Mouse (Mus musculus): ENCODE measurements at regions not wholly inside any gene's neighbourhood (a gene's known extent, or its start where the extent isn't known, plus 50 kb on each side); places are given as distances from the start of the nearest gene placed in this dataset.

- peak overlapping the region; percentile 68 for H3K27ac ChIP-seq (ENCODE audit: insufficient read depth, low read depth, low read length)
- no peak overlapping the region for H3K4me3 ChIP-seq (ENCODE audit: insufficient read depth, low read depth, low read length)
- 65% methylated on average over 4 of the region's 4 CpGs for WGBS
- peaks cover 18% of the 10 kb centered on the region for H3K4me1 ChIP-seq (ENCODE audit: control insufficient read depth, insufficient read depth, low read length)
- TF ChIP-seq POLR2A (IDR thresholded peaks at IDR 0.05; ENCODE audit: insufficient read depth, low read depth, low read length), result no peak
- TF ChIP-seq CTCF (IDR thresholded peaks at IDR 0.05; ENCODE audit: insufficient read depth, low read depth, low read length), result no peak
Observed at GRCm38 (mm10) chr11:113188263-113188920, 406.4 kb downstream of the Sox9 start.

- Histone ChIP-seq H3K4me3 (ENCODE audit: insufficient read depth, low read depth, low read length) (no peak overlapping the region), H3K27ac (ENCODE audit: insufficient read depth, low read depth, low read length) (no peak overlapping the region), H3K4me1 (ENCODE audit: control insufficient read depth, insufficient read depth, low read length) (peaks cover 18% of the 10 kb centered on the region)
- WGBS, result 90% methylated on average over 6 of the region's 6 CpGs
- no peak for TF ChIP-seq CTCF (IDR thresholded peaks at IDR 0.05; ENCODE audit: insufficient read depth, low read depth, low read length)
- TF ChIP-seq POLR2A (IDR thresholded peaks at IDR 0.05; ENCODE audit: insufficient read depth, low read depth, low read length), result no peak
Observed at GRCm38 (mm10) chr11:113190006-113190405, 408.0 kb downstream of the Sox9 start.

- WGBS, result 93% methylated on average over 4 of the region's 4 CpGs
- no peak overlapping the region for H3K27ac ChIP-seq (ENCODE audit: insufficient read depth, low read depth, low read length)
- no peak overlapping the region for H3K4me3 ChIP-seq (ENCODE audit: insufficient read depth, low read depth, low read length)
- H3K4me1 ChIP-seq (ENCODE audit: control insufficient read depth, insufficient read depth, low read length), result peaks cover 18% of the 10 kb centered on the region
- TF ChIP-seq POLR2A (IDR thresholded peaks at IDR 0.05; ENCODE audit: insufficient read depth, low read depth, low read length) (no peak), CTCF (IDR thresholded peaks at IDR 0.05; ENCODE audit: insufficient read depth, low read depth, low read length) (no peak)
Observed at GRCm38 (mm10) chr11:113190520-113190919, 408.5 kb downstream of the Sox9 start.

- TF ChIP-seq CTCF (IDR thresholded peaks at IDR 0.05; ENCODE audit: insufficient read depth, low read depth, low read length), result no peak
- 92% methylated on average over 7 of the region's 7 CpGs for WGBS
- Histone ChIP-seq H3K27ac (ENCODE audit: insufficient read depth, low read depth, low read length) (no peak overlapping the region), H3K4me3 (ENCODE audit: insufficient read depth, low read depth, low read length) (no peak overlapping the region), H3K4me1 (ENCODE audit: control insufficient read depth, insufficient read depth, low read length) (peaks cover 18% of the 10 kb centered on the region)
Observed at GRCm38 (mm10) chr11:113191006-113191405, 409.0 kb downstream of the Sox9 start.

- no peak overlapping the region for H3K4me3 ChIP-seq (ENCODE audit: insufficient read depth, low read depth, low read length)
- TF ChIP-seq CTCF (IDR thresholded peaks at IDR 0.05; ENCODE audit: insufficient read depth, low read depth, low read length), result no peak
- TF ChIP-seq POLR2A (IDR thresholded peaks at IDR 0.05; ENCODE audit: insufficient read depth, low read depth, low read length), result no peak
- H3K27ac ChIP-seq (ENCODE audit: insufficient read depth, low read depth, low read length), result no peak overlapping the region
- 38% methylated on average over 22 of the region's 22 CpGs for WGBS
- H3K4me1 ChIP-seq (ENCODE audit: control insufficient read depth, insufficient read depth, low read length), result peaks cover 14% of the 10 kb centered on the region
Observed at GRCm38 (mm10) chr11:113192086-113192856, 410.2 kb downstream of the Sox9 start.

- Histone ChIP-seq H3K27ac (ENCODE audit: insufficient read depth, low read depth, low read length) (no peak overlapping the region), H3K4me1 (ENCODE audit: control insufficient read depth, insufficient read depth, low read length) (peaks cover 17% of the 10 kb centered on the region), H3K4me3 (ENCODE audit: insufficient read depth, low read depth, low read length) (no peak overlapping the region)
- WGBS, result 83% methylated on average over 15 of the region's 15 CpGs
- TF ChIP-seq CTCF (IDR thresholded peaks at IDR 0.05; ENCODE audit: insufficient read depth, low read depth, low read length), result no peak
- no peak for TF ChIP-seq POLR2A (IDR thresholded peaks at IDR 0.05; ENCODE audit: insufficient read depth, low read depth, low read length)
Observed at GRCm38 (mm10) chr11:113194144-113194827, 412.3 kb downstream of the Sox9 start.

All from olfactory bulb, adult 2 months (tissue).